Mouse (Mus musculus) ES-Bruce4 (cell line): ENCODE data around the gene Ppm1l.

ENCODE experiments used
- CTCF ChIP-seq: IDR thresholded peaks from one replicate; pipeline ENCODE4 v1.8.1; 2011; ENCODE audit warnings: low read depth, low read length
- EP300 ChIP-seq: IDR thresholded peaks from 2 replicates; pipeline ENCODE4 v1.6.1; 2011; ENCODE audit warnings: low read depth, low read length; ENCODE audit not compliant: insufficient read depth
- POLR2A ChIP-seq: IDR thresholded peaks from one replicate; pipeline ENCODE4 v1.8.1; 2011; ENCODE audit warnings: low read length; ENCODE audit not compliant: insufficient read depth

- TF ChIP-seq EP300 (no peak), CTCF (no peak), POLR2A (no peak)
Observed at GRCm38 (mm10) chr3:69475850-69476450, 159.3 kb downstream of the Ppm1l start.
